Mouse (Mus musculus) liver, postnatal 0 days (tissue): ENCODE data around the gene Apol9b. TPM values are rescaled to one million over a fixed set of nuclear protein-coding genes. Genes with fewer than 3 reads are reported as not detected.

ENCODE experiments used
- ATAC-seq: fragments of 200-750 bp; cut with Nextera tagmentation; 2 replicates; pipeline ENCODE4 v1.8.0; 2017; ENCODE audit warnings: mild to moderate bottlenecking, moderate library complexity
- DNase-seq: peaks from one replicate; pipeline ENCODE4 v3.0.0-alpha.2; 2016
- H3K27ac ChIP-seq: fragments of 300-500 bp; sonication (generic); 2 replicates; pipeline ENCODE4 v1.5.1; 2014; ENCODE audit warnings: antibody characterized with exemption, moderate library complexity, mild to moderate bottlenecking, low read depth
- H3K27me3 ChIP-seq: fragments of 300-500 bp; sonication (generic); 2 replicates; pipeline ENCODE4 v1.6.1; 2014; ENCODE audit warnings: low read length, control low read depth, mixed read lengths; ENCODE audit not compliant: insufficient read depth
- H3K36me3 ChIP-seq: fragments of 300-500 bp; sonication (generic); replicated peaks from 2 replicates; pipeline ENCODE4 v1.6.1; 2014; ENCODE audit warnings: mild to moderate bottlenecking, control low read depth, low read length, moderate library complexity, mixed read lengths; ENCODE audit not compliant: insufficient read depth
- H3K4me1 ChIP-seq: fragments of 300-500 bp; sonication (generic); 2 replicates; pipeline ENCODE4 v1.6.1; 2014; ENCODE audit warnings: antibody characterized with exemption, mild to moderate bottlenecking, control low read depth; ENCODE audit not compliant: insufficient read depth
- H3K4me2 ChIP-seq: fragments of 300-500 bp; sonication (generic); 2 replicates; pipeline ENCODE4 v1.6.1; 2014; ENCODE audit warnings: low read depth, mild to moderate bottlenecking, low read length, moderate library complexity, mixed read lengths
- H3K4me3 ChIP-seq: fragments of 300-500 bp; sonication (generic); 2 replicates; pipeline ENCODE4 v1.5.1; 2014; ENCODE audit warnings: low read depth, low read length
- H3K9ac ChIP-seq: fragments of 300-500 bp; sonication (generic); replicated peaks from 2 replicates; pipeline ENCODE4 v1.6.1; 2014; ENCODE audit warnings: mild to moderate bottlenecking, moderate library complexity
- H3K9me3 ChIP-seq: fragments of 300-500 bp; sonication (generic); 2 replicates; pipeline ENCODE4 v1.6.1; 2016; ENCODE audit warnings: mild to moderate bottlenecking, control low read depth, low read length, mixed read lengths
- CTCF ChIP-seq: sonication (generic); IDR thresholded peaks from 2 replicates; pipeline ENCODE4 v1.5.1; 2016; ENCODE audit warnings: antibody characterized with exemption, low read depth
- EP300 ChIP-seq: IDR thresholded peaks from 2 replicates; pipeline ENCODE4 v1.6.1; 2016; ENCODE audit warnings: antibody characterized with exemption, low read depth, mild to moderate bottlenecking
- WGBS: fragments of 180-500 bp; shearing (Covaris S2); extraction: QIAGEN DNeasy Blood & Tissue Kit; methylation state at CpG from one replicate; pipeline ENCODE4 v1.1.7; 2014; ENCODE audit not compliant: insufficient replicate concordance; 5-methylcytosine and 5-hydroxymethylcytosine counted together
- polyA plus RNA-seq: library from polyadenylated mRNA; unstranded; fragments of >200 nt; fragmentation: Nextera tagmentation; extraction: Ambion mirVana; gene quantifications from 2 replicates; pipeline ENCODE4 v1.2.1, GENCODE M21; 2015

Gene Apol9b
- polyA plus RNA-seq, 1 experiment from 2014 or later = 0.51 TPM

- H3K27ac ChIP-seq = peak overlapping the region; percentile 23; the same call in 1 of the 2 replicates
- H3K36me3 ChIP-seq = peaks cover 97% of the 10 kb centered on the region
- no peak overlapping the region for H3K4me3 ChIP-seq
- no peaks in the 10 kb centered on the region for H3K27me3 ChIP-seq
- no peaks in the 10 kb centered on the region for H3K9me3 ChIP-seq
- WGBS = 96% methylated on average over 10 of the region's 10 CpGs
- DNase-seq (no peak), ATAC-seq (no peak)
- H3K4me2 ChIP-seq = no peak overlapping the region
- H3K9ac ChIP-seq = no peak overlapping the region
- TF ChIP-seq CTCF (no peak), EP300 (no peak)
- peaks cover 14% of the 10 kb centered on the region for H3K4me1 ChIP-seq
Observed at GRCm38 (mm10) chr15:77774303-77774702, 45.5 kb downstream of the Apol9b start.

DNA sequence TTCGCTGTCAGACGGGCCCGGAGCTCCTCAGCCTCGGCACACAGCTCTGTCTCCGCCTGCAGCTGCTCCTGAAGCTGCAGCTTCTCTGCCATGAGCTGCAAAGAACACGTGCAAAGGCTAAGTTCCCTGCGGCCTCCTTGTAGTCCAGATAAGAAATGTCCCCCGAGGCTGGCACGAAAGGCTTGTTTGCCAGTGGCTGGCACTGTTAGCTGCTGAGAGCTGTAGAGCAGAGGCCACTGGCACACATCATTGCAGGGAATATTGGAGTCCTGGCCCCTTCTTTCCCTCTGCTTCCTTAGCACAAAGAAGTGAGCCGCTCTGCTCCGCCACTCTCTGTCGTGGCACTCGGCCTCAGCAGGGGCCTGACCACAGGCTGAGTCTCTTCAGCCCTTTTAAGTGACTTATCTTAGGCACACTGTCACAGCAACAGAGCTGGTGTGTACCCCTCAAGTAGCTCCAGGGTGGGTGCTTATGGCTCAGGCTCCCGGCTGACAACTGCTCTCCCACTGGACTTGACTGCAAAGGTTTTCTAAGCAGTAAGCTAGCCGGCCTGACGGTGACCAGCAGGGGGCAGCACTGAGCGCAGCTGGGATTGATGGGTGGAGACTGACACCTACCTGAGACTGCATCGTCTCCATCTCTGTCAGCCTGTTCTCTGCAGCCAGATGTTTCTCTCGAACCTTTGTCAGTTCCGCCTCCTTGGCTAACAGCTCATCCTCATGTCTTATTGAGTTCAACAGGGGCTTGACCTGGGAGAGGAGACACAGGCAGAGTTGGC lies 46.5 kb downstream of the Apol9b start:
- H3K4me3 ChIP-seq = no peak overlapping the region
- no peak for ATAC-seq
- H3K27ac ChIP-seq = no peak overlapping the region
- H3K9me3 ChIP-seq = no peaks in the 10 kb centered on the region
- WGBS = 59% methylated on average over 20 of the region's 20 CpGs
- peaks cover 97% of the 10 kb centered on the region for H3K36me3 ChIP-seq
- no peak for TF ChIP-seq EP300
- peak; percentile 100 for TF ChIP-seq CTCF
- no peaks in the 10 kb centered on the region for H3K27me3 ChIP-seq
- peak; percentile 91 for DNase-seq
- H3K4me2 ChIP-seq = no peak overlapping the region
- H3K9ac ChIP-seq = no peak overlapping the region
- peaks cover 14% of the 10 kb centered on the region for H3K4me1 ChIP-seq

GRCm38 (mm10) chr15:77782449-77783014 lies 53.7 kb downstream of the Apol9b start:
- Histone ChIP-seq H3K36me3 (peaks cover 98% of the 10 kb centered on the region), H3K9me3 (no peaks in the 10 kb centered on the region), H3K4me1 (no peaks in the 10 kb centered on the region), H3K27ac (no peak overlapping the region), H3K9ac (no peak overlapping the region), H3K27me3 (no peaks in the 10 kb centered on the region), H3K4me2 (no peak overlapping the region), H3K4me3 (no peak overlapping the region)
- 81% methylated on average over 11 of the region's 11 CpGs for WGBS
- ATAC-seq = no peak
- TF ChIP-seq CTCF = peak; percentile 74
- no peak for TF ChIP-seq EP300
- DNase-seq = peak; percentile 51

DNA sequence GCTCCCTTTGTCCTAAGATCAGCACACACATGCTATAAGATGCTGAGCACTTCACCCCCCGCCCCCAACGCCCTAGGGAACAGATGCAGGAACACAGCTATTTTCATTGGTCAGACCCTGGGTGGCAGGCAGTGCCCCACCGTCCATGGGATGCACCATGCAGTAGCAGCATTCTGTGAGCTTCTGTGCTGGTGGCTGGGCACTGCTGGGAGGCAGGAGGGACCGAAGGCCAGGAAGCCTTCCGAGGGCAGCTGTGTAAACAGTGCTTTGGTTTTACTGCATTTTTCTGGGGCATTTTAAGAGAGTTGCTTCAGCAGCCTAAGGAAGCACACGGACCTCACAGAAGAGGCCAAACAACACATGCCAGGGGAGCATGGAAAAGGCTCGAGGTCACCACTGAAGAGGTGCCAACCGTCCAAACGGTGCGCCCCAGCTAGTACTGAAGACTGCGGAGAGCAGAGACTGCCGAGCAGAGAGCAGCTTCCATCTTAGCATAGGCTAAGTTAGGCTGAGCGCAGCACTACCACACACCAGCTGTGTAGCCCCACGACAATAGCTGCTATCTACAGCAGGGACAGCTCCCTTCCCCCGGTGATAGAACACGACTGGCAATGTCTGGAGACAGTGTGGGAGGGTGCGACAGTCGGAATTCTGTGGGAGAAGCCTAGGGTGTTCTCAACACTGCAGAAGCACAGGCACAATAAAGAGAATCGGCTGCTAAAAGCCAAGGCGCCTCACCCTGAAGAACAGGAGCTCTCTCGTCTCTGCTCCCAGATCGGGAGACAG lies 55.4 kb downstream of the Apol9b start:
- ATAC-seq (no peak), DNase-seq (no peak)
- no peak overlapping the region for H3K4me3 ChIP-seq
- no peak overlapping the region for H3K4me2 ChIP-seq
- no peaks in the 10 kb centered on the region for H3K4me1 ChIP-seq
- no peaks in the 10 kb centered on the region for H3K9me3 ChIP-seq
- TF ChIP-seq CTCF = no peak
- TF ChIP-seq EP300 = no peak
- H3K36me3 ChIP-seq = peaks cover 99% of the 10 kb centered on the region
- no peak overlapping the region for H3K27ac ChIP-seq
- H3K27me3 ChIP-seq = no peaks in the 10 kb centered on the region
- no peak overlapping the region for H3K9ac ChIP-seq
- WGBS = 87% methylated on average over 22 of the region's 22 CpGs

GRCm38 (mm10) chr15:77785807-77786206 lies 57.0 kb downstream of the Apol9b start:
- Histone ChIP-seq H3K4me2 (no peak overlapping the region), H3K9me3 (no peaks in the 10 kb centered on the region), H3K9ac (no peak overlapping the region), H3K36me3 (peaks cover 99% of the 10 kb centered on the region), H3K4me3 (no peak overlapping the region), H3K27me3 (no peaks in the 10 kb centered on the region), H3K4me1 (no peaks in the 10 kb centered on the region), H3K27ac (no peak overlapping the region)
- DNase-seq (no peak), ATAC-seq (no peak)
- no peak for TF ChIP-seq EP300
- TF ChIP-seq CTCF = no peak
- 72% methylated on average over 1 of the region's 1 CpGs for WGBS

Other genes with a start within 250 kb of the Apol9b start
- not detected in 2 replicates for gene Apol11a, start 220.8 kb upstream of the Apol9b start, polyA plus RNA-seq
- gene Apol7c, start 195.7 kb upstream of the Apol9b start, polyA plus RNA-seq = not detected in 2 replicates
- gene 1700025B11Rik, start 167.1 kb upstream of the Apol9b start, polyA plus RNA-seq = not detected in 2 replicates
- gene Apol10b, start 132.9 kb upstream of the Apol9b start, polyA plus RNA-seq = not detected in 2 replicates
- gene Gm36245, start 129.8 kb upstream of the Apol9b start, polyA plus RNA-seq = not detected in 2 replicates
- gene Apol11b, start 85.8 kb upstream of the Apol9b start, polyA plus RNA-seq = 2.3 and 2.7 TPM in 2 replicates
- 0.12 TPM in 2 replicates for gene Apol7e, start 30.2 kb upstream of the Apol9b start, polyA plus RNA-seq
- gene Apol8, start 28.0 kb downstream of the Apol9b start, polyA plus RNA-seq = 7.7 and 9.8 TPM in 2 replicates
- gene Myh9, start 113.1 kb downstream of the Apol9b start, polyA plus RNA-seq = 17.7 and 22.4 TPM in 2 replicates
- 258 and 261 TPM in 2 replicates for gene Txn2, start 200.0 kb downstream of the Apol9b start, polyA plus RNA-seq
- 0.56 and 0.71 TPM in 2 replicates for gene Foxred2, start 227.7 kb downstream of the Apol9b start, polyA plus RNA-seq
- 61.2 and 68.4 TPM in 2 replicates for gene Eif3d, start 241.8 kb downstream of the Apol9b start, polyA plus RNA-seq